Mouse (Mus musculus): ENCODE results near the gene Siah1b.

GRCm38 (mm10) chrX:164089916-164090315 is 13.6 kb upstream of the Siah1b start:
- TF ChIP-seq EP300 (IDR thresholded peaks at IDR 0.05; ENCODE audit: low read depth) (no peak), CTCF (IDR thresholded peaks at IDR 0.05; ENCODE audit: low read depth) (no peak)

All from heart, postnatal 0 days (tissue).